33 mouse cellular contexts compared by ENCODE assay signal in the genomic region with DNA sequence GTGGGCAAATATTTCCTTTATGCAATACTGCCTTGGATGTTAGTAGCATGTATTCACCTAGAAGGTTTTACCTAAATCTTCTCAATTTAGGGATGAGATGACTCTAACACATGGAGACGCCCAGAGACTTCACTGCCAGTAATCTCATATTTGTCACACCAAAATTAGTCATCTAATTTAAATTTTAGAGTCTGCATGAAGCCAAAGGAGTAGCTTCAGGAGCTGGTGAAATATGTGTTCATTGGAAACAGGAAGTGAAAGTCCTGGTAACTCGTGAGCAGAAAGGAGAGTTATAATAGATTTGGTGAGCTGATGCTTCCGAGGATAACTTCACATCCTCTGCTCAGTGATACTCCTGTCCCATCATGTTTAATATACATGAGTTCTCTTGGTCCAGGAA. TPM values are rescaled to one million over a fixed set of nuclear protein-coding genes. Genes with fewer than 3 reads are reported as not detected.
DNase-seq lines count a peak whose midpoint lies in the region; ATAC-seq lines count a peak whose summit lies in the region.
"Had no signal": no experiment of that assay in that cellular context is flagged by ENCODE, and none has a peak within 500 bp of the region (broad histone marks: within the 10 kb centered on the region; RNA-seq: fewer than 3 reads in every experiment).

No protein-coding gene starts in this region.

- no peaks in the 10 kb centered on the region for H3K4me1 ChIP-seq in kidney, embryonic 16.5 days (ENCODE audit: insufficient read depth, low read length)
- H3K4me1 ChIP-seq in hindbrain, embryonic 13.5 days (replicated peaks), result no peaks in the 10 kb centered on the region
- H3K4me1 ChIP-seq: kidney, embryonic 15.5 days; limb, embryonic 15.5 days; neural tube, embryonic 12.5 days had no signal

- DNase-seq in heart, adult 11 months, result peak; percentile 73
- no peak for DNase-seq in heart, adult 9 months (ENCODE audit: low spot score in 2 of 2)
- peak; percentile 55 to 66 for DNase-seq in B cell, adult 2 months
- peak; percentile 16 for DNase-seq in brain, adult 2 months (ENCODE audit: low read depth, low spot score)
- DNase-seq in adipocyte (ENCODE audit: low spot score), result no peak
- DNase-seq: cerebellum, adult 8-10 months; gastrocnemius, adult 2 months; left cerebral cortex, postnatal 4 days; midbrain, embryonic 14.5 days; right cerebral cortex, postnatal 25 days had no signal

- no peak overlapping the region for H3K4me3 ChIP-seq in kidney, embryonic 16.5 days (ENCODE audit: low read length)
- H3K4me3 ChIP-seq in hindbrain, embryonic 13.5 days, result no peak overlapping the region
- H3K4me3 ChIP-seq: embryonic facial prominence, embryonic 10.5 days; gastrocnemius, adult 2 months; kidney, embryonic 15.5 days; left cerebral cortex, adult 2 months; limb, embryonic 15.5 days; neural tube, embryonic 12.5 days had no signal

- ATAC-seq in megakaryocyte, adult 5-6 weeks (ENCODE audit: poor library complexity, severe bottlenecking), result peak; percentile 43
- no peak for ATAC-seq in kidney, embryonic 16.5 days (ENCODE audit: low FRiP score, low TSS enrichment)
- ATAC-seq in hindbrain, embryonic 13.5 days (ENCODE audit: low FRiP score), result no peak
- ATAC-seq: hindbrain, embryonic 16.5 days; intestine, embryonic 16.5 days had no signal

- no peak overlapping the region for H3K9ac ChIP-seq in kidney, embryonic 16.5 days (replicated peaks; ENCODE audit: low read length)
- H3K9ac ChIP-seq in hindbrain, embryonic 13.5 days, result no peak overlapping the region
- H3K9ac ChIP-seq: kidney, embryonic 15.5 days; limb, embryonic 15.5 days; liver, embryonic 14.5 days; neural tube, embryonic 12.5 days had no signal

- H3K27ac ChIP-seq in kidney, embryonic 16.5 days (ENCODE audit: low read length), result no peak overlapping the region
- H3K27ac ChIP-seq in hindbrain, embryonic 13.5 days, result no peak overlapping the region
- H3K27ac ChIP-seq: embryonic facial prominence, embryonic 10.5 days; gastrocnemius, adult 2 months; kidney, embryonic 15.5 days; left cerebral cortex, adult 2 months; limb, embryonic 15.5 days; liver, embryonic 14.5 days; neural tube, embryonic 12.5 days had no signal

- H3K27me3 ChIP-seq in kidney, embryonic 16.5 days (ENCODE audit: insufficient read depth, low read length), result no peaks in the 10 kb centered on the region
- no peaks in the 10 kb centered on the region for H3K27me3 ChIP-seq in hindbrain, embryonic 13.5 days
- H3K27me3 ChIP-seq: kidney, embryonic 15.5 days; limb, embryonic 15.5 days; megakaryocyte, embryonic 14.5 days; neural tube, embryonic 12.5 days had no signal

- H3K9me3 ChIP-seq in kidney, embryonic 16.5 days (ENCODE audit: low read length), result no peaks in the 10 kb centered on the region
- no peaks in the 10 kb centered on the region for H3K9me3 ChIP-seq in hindbrain, embryonic 13.5 days
- H3K9me3 ChIP-seq: embryonic facial prominence, embryonic 10.5 days; kidney, embryonic 15.5 days; limb, embryonic 15.5 days; megakaryocyte, embryonic 14.5 days; neural tube, embryonic 12.5 days had no signal

- no peak overlapping the region for H3K4me2 ChIP-seq in kidney, embryonic 16.5 days (replicated peaks; ENCODE audit: low read depth, low read length)
- H3K4me2 ChIP-seq in hindbrain, embryonic 13.5 days, result no peak overlapping the region
- H3K4me2 ChIP-seq: heart, embryonic 11.5 days; kidney, embryonic 15.5 days; limb, embryonic 15.5 days; neural tube, embryonic 12.5 days had no signal

- 67% methylated on average over 3 of the region's 3 CpGs for WGBS in kidney, embryonic 16.5 days
- 86% methylated on average over 3 of the region's 3 CpGs for WGBS in hindbrain, embryonic 13.5 days

- no peaks in the 10 kb centered on the region for H3K36me3 ChIP-seq in kidney, embryonic 16.5 days (ENCODE audit: insufficient read depth, low read length)
- no peaks in the 10 kb centered on the region for H3K36me3 ChIP-seq in hindbrain, embryonic 13.5 days
- H3K36me3 ChIP-seq: embryonic facial prominence, embryonic 10.5 days; kidney, embryonic 15.5 days; limb, embryonic 15.5 days; neural tube, embryonic 12.5 days had no signal

RNA-seq across cellular contexts. Expression of a gene that starts 5.1 kb away (rescaled TPM):
- 29.7 and 33.0 TPM in 2 replicates for total RNA-seq in megakaryocyte, adult 5-6 weeks (2015)
- 26.4 and 27.2 TPM in 2 replicates for total RNA-seq in megakaryocyte, adult 5-6 weeks (2017)
- 1.1 and 1.4 TPM in 2 replicates for polyA plus RNA-seq in kidney, embryonic 16.5 days (2015; fragmentation: Nextera tagmentation; extraction: Ambion mirVana)
- 1.5 and 1.6 TPM in 2 replicates for polyA plus RNA-seq in hindbrain, embryonic 13.5 days (2015; fragmentation: Nextera tagmentation; extraction: Ambion mirVana)

RNA-seq across cellular contexts. Expression of a gene that starts 5.1 kb away (rescaled TPM):
- total RNA-seq in megakaryocyte, adult 5-6 weeks (2015), result 56.9 and 61.3 TPM in 2 replicates
- total RNA-seq in megakaryocyte, adult 5-6 weeks (2017), result 72.9 and 88.1 TPM in 2 replicates
- polyA plus RNA-seq in kidney, embryonic 16.5 days (2015; fragmentation: Nextera tagmentation; extraction: Ambion mirVana), result 11.4 and 11.6 TPM in 2 replicates
- 14.7 and 15.8 TPM in 2 replicates for polyA plus RNA-seq in hindbrain, embryonic 13.5 days (2015; fragmentation: Nextera tagmentation; extraction: Ambion mirVana)

RNA-seq across cellular contexts. Expression of a gene that starts 35.6 kb away (rescaled TPM):
- total RNA-seq in megakaryocyte, adult 5-6 weeks (2015), result 4.1 and 5.0 TPM in 2 replicates
- total RNA-seq in megakaryocyte, adult 5-6 weeks (2017), result 1.5 and 2.5 TPM in 2 replicates
- polyA plus RNA-seq in kidney, embryonic 16.5 days (2015; fragmentation: Nextera tagmentation; extraction: Ambion mirVana), result 2.6 TPM in 2 replicates
- polyA plus RNA-seq in hindbrain, embryonic 13.5 days (2015; fragmentation: Nextera tagmentation; extraction: Ambion mirVana), result 1.2 and 1.6 TPM in 2 replicates
- polyA plus RNA-seq: midbrain, embryonic 14.5 days had no signal

RNA-seq across cellular contexts. Expression of a gene that starts 45.4 kb away (rescaled TPM):
- total RNA-seq in megakaryocyte, adult 5-6 weeks (2015), result not detected in 2 replicates
- not detected in 2 replicates for total RNA-seq in megakaryocyte, adult 5-6 weeks (2017)
- polyA plus RNA-seq in kidney, embryonic 16.5 days (2015; fragmentation: Nextera tagmentation; extraction: Ambion mirVana), result not detected in 2 replicates
- polyA plus RNA-seq in hindbrain, embryonic 13.5 days (2015; fragmentation: Nextera tagmentation; extraction: Ambion mirVana), result not detected in 2 replicates
- total RNA-seq: adrenal gland, adult 18-20 months; adrenal gland, postnatal 4 days; gastrocnemius, adult 2 months; gastrocnemius, postnatal 4 days; hematopoietic stem cell, adult 5-6 weeks; layer of hippocampus, postnatal 10 days; left cerebral cortex, adult 2 months; left cerebral cortex, postnatal 4 days had no signal
- polyA plus RNA-seq: cortical plate, adult 2 months; embryonic facial prominence, embryonic 10.5 days; heart, embryonic 11.5 days; heart, postnatal 0 days; hindbrain, embryonic 16.5 days; intestine, embryonic 16.5 days; kidney, embryonic 15.5 days; large intestine, adult 2 months; limb, embryonic 15.5 days; liver, embryonic 14.5 days; lung, embryonic 16.5 days; midbrain, embryonic 14.5 days; neural tube, embryonic 12.5 days; thymus, postnatal 0 days had no signal

RNA-seq across cellular contexts. Expression of a gene that starts 56.0 kb away (rescaled TPM):
- total RNA-seq in megakaryocyte, adult 5-6 weeks (2015), result 0.62 TPM in 1 of 2 replicates, not detected in the other
- total RNA-seq in megakaryocyte, adult 5-6 weeks (2017), result 0.44 TPM in 1 of 2 replicates, not detected in the other
- polyA plus RNA-seq in kidney, embryonic 16.5 days (2015; fragmentation: Nextera tagmentation; extraction: Ambion mirVana), result not detected in 2 replicates
- polyA plus RNA-seq in hindbrain, embryonic 13.5 days (2015; fragmentation: Nextera tagmentation; extraction: Ambion mirVana), result not detected in 2 replicates
- total RNA-seq: adrenal gland, adult 18-20 months; adrenal gland, postnatal 4 days; gastrocnemius, adult 2 months; gastrocnemius, postnatal 4 days; hematopoietic stem cell, adult 5-6 weeks; layer of hippocampus, postnatal 10 days; left cerebral cortex, adult 2 months; left cerebral cortex, postnatal 4 days had no signal
- polyA plus RNA-seq: cortical plate, adult 2 months; embryonic facial prominence, embryonic 10.5 days; heart, embryonic 11.5 days; heart, postnatal 0 days; hindbrain, embryonic 16.5 days; intestine, embryonic 16.5 days; kidney, embryonic 15.5 days; large intestine, adult 2 months; limb, embryonic 15.5 days; liver, embryonic 14.5 days; lung, embryonic 16.5 days; midbrain, embryonic 14.5 days; neural tube, embryonic 12.5 days had no signal

Comparison
In these comparisons a context has a peak if more than half of its experiments do, and no peak if none do; other contexts are left out.
1. DNase-seq: peak in heart, adult 11 months (single experiment), B cell, adult 2 months (2 of 2) and brain, adult 2 months (single experiment); none in heart, adult 9 months (0 of 2) and adipocyte (single experiment).